Mouse (Mus musculus) kidney, postnatal 0 days (tissue): ENCODE measurements around the gene Dars2. TPM values are rescaled to one million over a fixed set of nuclear protein-coding genes. Genes with fewer than 3 reads are reported as not detected.

Source experiments
- ATAC-seq: fragments of 200-750 bp; cut with Nextera tagmentation; replicated peaks from 2 replicates; pipeline ENCODE4 v1.8.0; 2017; ENCODE audit warnings: low read depth, moderate number of reproducible peaks, moderate TSS enrichment, moderate library complexity; ENCODE audit not compliant: low FRiP score
- DNase-seq: peaks from one replicate; pipeline ENCODE4 v3.0.0-alpha.2; 2016; ENCODE audit warnings: low spot score
- H3K27ac ChIP-seq: fragments of 300-500 bp; sonication (generic); 2 replicates; pipeline ENCODE4 v1.5.1; 2014; ENCODE audit warnings: mild to moderate bottlenecking
- H3K27me3 ChIP-seq: fragments of 300-500 bp; sonication (generic); 2 replicates; pipeline ENCODE4 v1.6.1; 2014; ENCODE audit warnings: low read length, mixed read lengths; ENCODE audit not compliant: insufficient read depth
- H3K36me3 ChIP-seq: fragments of 300-500 bp; sonication (generic); 2 replicates; pipeline ENCODE4 v1.6.1; 2014; ENCODE audit warnings: low read length, mixed read lengths; ENCODE audit not compliant: insufficient read depth
- H3K4me1 ChIP-seq: fragments of 300-500 bp; sonication (generic); replicated peaks from 2 replicates; pipeline ENCODE4 v1.6.1; 2014; ENCODE audit warnings: antibody characterized with exemption, low read length, mixed read lengths; ENCODE audit not compliant: insufficient read depth
- H3K4me2 ChIP-seq: fragments of 300-500 bp; sonication (generic); 2 replicates; pipeline ENCODE4 v1.6.1; 2014; ENCODE audit warnings: mild to moderate bottlenecking, low read length, moderate library complexity, mixed read lengths
- H3K4me3 ChIP-seq: fragments of 300-500 bp; sonication (generic); replicated peaks from 2 replicates; pipeline ENCODE4 v1.5.1; 2014; ENCODE audit warnings: low read depth, low read length
- H3K9ac ChIP-seq: fragments of 300-500 bp; sonication (generic); 2 replicates; pipeline ENCODE4 v1.6.1; 2014; ENCODE audit warnings: low read depth, low read length
- H3K9me3 ChIP-seq: fragments of 300-500 bp; sonication (generic); replicated peaks from 2 replicates; pipeline ENCODE4 v1.6.1; 2016; ENCODE audit warnings: low read length, inconsistent platforms, mixed read lengths
- CTCF ChIP-seq: IDR thresholded peaks from 2 replicates; pipeline ENCODE4 v1.5.1; 2016; ENCODE audit warnings: antibody characterized with exemption, low read depth, mild to moderate bottlenecking, moderate library complexity
- WGBS: fragments of 180-500 bp; shearing (Covaris S2); extraction: QIAGEN DNeasy Blood & Tissue Kit; methylation state at CpG from one replicate; pipeline ENCODE4 v1.1.7; 2014; 5-methylcytosine and 5-hydroxymethylcytosine counted together
- polyA plus RNA-seq: library from polyadenylated mRNA; unstranded; fragments of >200 nt; fragmentation: Nextera tagmentation; extraction: Ambion mirVana; gene quantifications from 2 replicates; pipeline ENCODE4 v1.2.1, GENCODE M21; 2015

Dars2 gene
- polyA plus RNA-seq, 1 experiment from 2014 or later: 23.5 TPM

GRCm38 (mm10) chr1:161016378-161016777, 54.1 kb downstream of the Dars2 start:
- 89% methylated on average over 2 of the region's 2 CpGs for WGBS
- Histone ChIP-seq H3K36me3 (peaks cover 26% of the 10 kb centered on the region), H3K9ac (no peak overlapping the region), H3K4me2 (no peak overlapping the region), H3K9me3 (no peaks in the 10 kb centered on the region), H3K27ac (no peak overlapping the region), H3K4me3 (no peak overlapping the region), H3K4me1 (no peaks in the 10 kb centered on the region), H3K27me3 (no peaks in the 10 kb centered on the region)
- DNase-seq (no peak), ATAC-seq (no peak)
- no peak for TF ChIP-seq CTCF

- Histone ChIP-seq H3K27ac (no peak overlapping the region), H3K4me3 (no peak overlapping the region), H3K4me1 (no peaks in the 10 kb centered on the region), H3K4me2 (no peak overlapping the region), H3K36me3 (peaks cover 6% of the 10 kb centered on the region; the same call in 1 of the 2 replicates), H3K27me3 (no peaks in the 10 kb centered on the region), H3K9ac (no peak overlapping the region), H3K9me3 (no peaks in the 10 kb centered on the region)
- ATAC-seq (no peak), DNase-seq (no peak)
- no peak for TF ChIP-seq CTCF
- WGBS: 62% methylated on average over 4 of the region's 4 CpGs
Measured at GRCm38 (mm10) chr1:161010436-161010835, 60.0 kb downstream of the Dars2 start.

- H3K4me1 ChIP-seq: no peaks in the 10 kb centered on the region
- H3K9me3 ChIP-seq: no peaks in the 10 kb centered on the region
- ATAC-seq (no peak), DNase-seq (no peak)
- WGBS: 95% methylated on average over 2 of the region's 2 CpGs
- no peak overlapping the region for H3K4me3 ChIP-seq
- H3K27ac ChIP-seq: no peak overlapping the region
- no peak for TF ChIP-seq CTCF
- H3K4me2 ChIP-seq: no peak overlapping the region
- H3K27me3 ChIP-seq: no peaks in the 10 kb centered on the region
- peaks cover 6% of the 10 kb centered on the region; the same call in 1 of the 2 replicates for H3K36me3 ChIP-seq
- no peak overlapping the region for H3K9ac ChIP-seq
Measured at GRCm38 (mm10) chr1:161008038-161008437, 62.4 kb downstream of the Dars2 start.

- Histone ChIP-seq H3K27me3 (no peaks in the 10 kb centered on the region), H3K9ac (no peak overlapping the region), H3K9me3 (no peaks in the 10 kb centered on the region), H3K36me3 (no peaks in the 10 kb centered on the region), H3K4me2 (no peak overlapping the region), H3K27ac (no peak overlapping the region), H3K4me3 (no peak overlapping the region), H3K4me1 (no peaks in the 10 kb centered on the region)
- TF ChIP-seq CTCF: no peak
- DNase-seq (no peak), ATAC-seq (no peak)
- 69% methylated on average over 5 of the region's 5 CpGs for WGBS
Measured at GRCm38 (mm10) chr1:161006471-161006870, 64.0 kb downstream of the Dars2 start.

GRCm38 (mm10) chr1:161005526-161005925, 64.9 kb downstream of the Dars2 start:
- Histone ChIP-seq H3K4me2 (no peak overlapping the region), H3K36me3 (no peaks in the 10 kb centered on the region), H3K9ac (no peak overlapping the region), H3K4me3 (no peak overlapping the region), H3K27me3 (no peaks in the 10 kb centered on the region), H3K27ac (no peak overlapping the region), H3K4me1 (no peaks in the 10 kb centered on the region), H3K9me3 (no peaks in the 10 kb centered on the region)
- no peak for ATAC-seq
- 46% methylated on average over 3 of the region's 3 CpGs for WGBS
- TF ChIP-seq CTCF: no peak
- no peak for DNase-seq

GRCm38 (mm10) chr1:161004942-161005341, 65.5 kb downstream of the Dars2 start:
- no peaks in the 10 kb centered on the region for H3K9me3 ChIP-seq
- H3K27ac ChIP-seq: no peak overlapping the region
- DNase-seq (no peak), ATAC-seq (no peak)
- no peaks in the 10 kb centered on the region for H3K27me3 ChIP-seq
- H3K4me2 ChIP-seq: no peak overlapping the region
- TF ChIP-seq CTCF: no peak
- no peaks in the 10 kb centered on the region for H3K36me3 ChIP-seq
- no peak overlapping the region for H3K9ac ChIP-seq
- H3K4me1 ChIP-seq: no peaks in the 10 kb centered on the region
- no peak overlapping the region for H3K4me3 ChIP-seq
- WGBS: 67% methylated on average over 4 of the region's 4 CpGs

- Histone ChIP-seq H3K4me1 (no peaks in the 10 kb centered on the region), H3K9me3 (no peaks in the 10 kb centered on the region), H3K9ac (no peak overlapping the region), H3K36me3 (no peaks in the 10 kb centered on the region), H3K4me2 (no peak overlapping the region), H3K4me3 (no peak overlapping the region), H3K27ac (no peak overlapping the region), H3K27me3 (no peaks in the 10 kb centered on the region)
- no peak for TF ChIP-seq CTCF
- ATAC-seq (no peak), DNase-seq (no peak)
- 74% methylated on average over 6 of the region's 6 CpGs for WGBS
Measured at GRCm38 (mm10) chr1:160993851-160994250, 76.6 kb downstream of the Dars2 start.

Other genes starting within 250 kb of the Dars2 start
- gene Rc3h1, start 164.2 kb downstream of the Dars2 start, polyA plus RNA-seq: 5.9 and 6.4 TPM in 2 replicates
- 1.8 TPM in 2 replicates for gene Serpinc1, start 92.1 kb downstream of the Dars2 start, polyA plus RNA-seq
- gene Zbtb37, start 35.8 kb downstream of the Dars2 start, polyA plus RNA-seq: 5.1 and 7.4 TPM in 2 replicates
- 16.7 and 17.8 TPM in 2 replicates for gene Cenpl, start 55 bp upstream of the Dars2 start, polyA plus RNA-seq
- gene Klhl20, start 60.9 kb upstream of the Dars2 start, polyA plus RNA-seq: 10.4 and 10.8 TPM in 2 replicates
- 4.5 and 4.8 TPM in 2 replicates for gene Ankrd45, start 72.0 kb upstream of the Dars2 start, polyA plus RNA-seq
- gene Tex50, start 88.7 kb upstream of the Dars2 start, polyA plus RNA-seq: 0.11 and 0.16 TPM in 2 replicates
- gene Prdx6, start 180.6 kb upstream of the Dars2 start, polyA plus RNA-seq: 361 and 381 TPM in 2 replicates